Mouse (Mus musculus) lung, postnatal 36 days (tissue): ENCODE data around the gene Spag5.

Source experiments
- DNase-seq: peaks from one replicate; pipeline ENCODE4 v3.0.0; 2022; ENCODE audit warnings: mixed read lengths

The Spag5 gene

GRCm38 (mm10) chr11:78353081-78353480 lies 51.8 kb downstream of the Spag5 start:
- peak; percentile 47 for DNase-seq

GRCm38 (mm10) chr11:78354905-78355304 lies 53.6 kb downstream of the Spag5 start:
- no peak for DNase-seq

GRCm38 (mm10) chr11:78355471-78356238 lies 54.3 kb downstream of the Spag5 start:
- DNase-seq: peak; percentile 80

GRCm38 (mm10) chr11:78358330-78359007 lies 57.1 kb downstream of the Spag5 start:
- peak; percentile 70 for DNase-seq

- peak; percentile 92 for DNase-seq
Observed at GRCm38 (mm10) chr11:78360125-78360788, 58.9 kb downstream of the Spag5 start.

DNA sequence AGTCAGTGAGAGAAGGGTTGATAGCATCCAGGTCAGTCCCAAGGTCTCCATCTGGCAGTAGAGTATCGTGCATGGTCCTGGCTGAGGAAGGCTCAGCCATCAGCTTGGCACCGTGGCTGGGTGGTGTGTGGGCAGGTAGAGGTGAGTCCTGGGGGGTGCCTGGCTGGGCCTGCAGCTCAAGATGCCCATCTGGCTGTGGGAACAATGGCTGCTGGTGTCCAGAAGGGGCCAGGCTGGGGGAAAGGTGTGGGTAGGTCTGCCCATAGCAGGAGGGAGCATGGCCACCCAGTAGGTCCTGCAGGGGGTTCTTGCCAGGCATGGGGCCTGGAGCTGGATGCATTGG lies 59.4 kb downstream of the Spag5 start:
- no peak for DNase-seq

DNA sequence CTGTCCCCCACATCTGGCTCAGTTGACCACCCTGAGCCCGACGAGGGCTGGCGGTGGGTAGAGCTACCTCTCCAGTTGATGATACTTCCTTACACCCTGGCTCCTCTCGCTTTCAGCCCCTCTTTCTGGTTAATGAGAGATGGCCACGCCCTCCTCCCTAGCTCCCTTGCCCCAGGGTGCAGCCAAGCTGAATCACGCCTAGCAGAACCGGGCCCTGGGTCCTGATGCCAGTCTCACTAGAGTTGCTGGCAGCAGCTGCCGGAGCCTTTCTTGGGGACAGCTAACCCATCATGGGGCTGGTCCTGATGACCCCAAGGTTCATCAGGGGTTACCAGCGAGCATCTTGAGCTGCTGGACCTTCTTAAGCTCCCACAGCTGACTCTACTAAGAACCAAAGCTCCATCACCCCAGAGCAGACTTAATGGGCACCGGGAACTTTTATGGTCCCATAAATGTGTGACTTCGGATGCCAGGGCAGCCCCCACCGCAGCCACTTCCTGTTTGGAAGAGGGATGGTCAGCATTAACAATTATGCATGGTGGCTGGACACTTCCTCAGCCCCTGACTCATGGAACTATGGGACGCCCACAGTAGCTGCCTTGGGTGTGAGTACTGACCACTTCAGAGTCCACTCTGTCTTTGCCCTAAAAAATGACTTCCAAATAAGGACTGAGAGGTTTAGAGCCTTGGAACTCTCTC lies 62.1 kb downstream of the Spag5 start:
- DNase-seq: no peak

- DNase-seq: no peak
Observed at GRCm38 (mm10) chr11:78364103-78364502, 62.8 kb downstream of the Spag5 start.

GRCm38 (mm10) chr11:78367456-78368225 lies 66.3 kb downstream of the Spag5 start:
- DNase-seq: no peak

- peak; percentile 65 for DNase-seq
Observed at GRCm38 (mm10) chr11:78370389-78370788, 69.1 kb downstream of the Spag5 start.

DNA sequence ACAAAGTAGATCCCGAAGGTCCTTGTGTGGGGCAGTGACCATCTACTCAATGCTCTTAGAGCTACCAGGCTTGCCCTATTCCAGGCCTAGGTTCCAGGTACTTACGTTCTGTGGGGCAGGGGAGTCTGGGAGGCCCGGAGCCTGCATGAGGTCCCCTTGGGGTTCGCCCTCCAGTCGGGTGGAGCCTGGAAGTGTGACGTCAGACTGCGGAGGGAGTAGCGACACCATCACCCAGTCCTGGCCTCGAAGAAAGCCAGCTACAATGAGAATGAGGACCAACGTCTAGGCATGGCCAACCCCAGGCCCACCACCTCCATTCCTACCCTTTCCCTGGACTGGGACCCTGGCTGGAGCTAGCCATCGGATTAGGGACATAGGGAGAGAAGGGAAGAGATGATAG lies 70.4 kb downstream of the Spag5 start:
- no peak for DNase-seq
